In the genomic region with DNA sequence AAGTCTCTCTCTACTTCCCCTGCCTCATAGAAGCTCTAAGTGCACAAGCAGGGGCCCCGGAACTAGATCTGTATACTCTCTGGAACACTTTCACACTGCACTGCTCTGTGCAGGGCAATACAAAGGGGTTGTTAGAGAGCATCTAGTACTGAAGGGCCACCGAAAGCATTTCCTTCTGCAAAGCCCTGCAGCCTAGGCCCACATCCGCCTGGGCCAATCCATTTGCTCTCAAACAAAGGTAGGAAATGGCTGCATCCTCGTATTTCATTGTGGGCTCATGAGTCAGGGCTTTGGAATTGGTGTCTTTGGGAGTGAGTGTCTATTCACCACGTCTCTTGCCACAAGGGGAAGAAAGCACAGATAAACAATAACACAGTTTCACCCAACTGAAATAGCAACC, we compare ENCODE assay signal across 8 mouse cellular contexts.
DNase-seq lines count a peak whose midpoint lies in the region; ATAC-seq and TF ChIP-seq lines count a peak whose summit lies in the region.

No protein-coding gene starts in this region.

- TF ChIP-seq POLR2A in limb, embryonic 14.5 days (IDR thresholded peaks at IDR 0.05; ENCODE audit: borderline replicate concordance, extremely low read depth, insufficient read depth, insufficient read length) = no peak

- WGBS in heart, embryonic 12.5 days = 35% methylated on average over 5 of the region's 5 CpGs
- WGBS in limb, embryonic 14.5 days = 58% methylated on average over 5 of the region's 5 CpGs
- 48% methylated on average over 5 of the region's 5 CpGs for WGBS in stomach, embryonic 16.5 days

- H3K9me3 ChIP-seq in heart, embryonic 12.5 days (replicated peaks) = no peaks in the 10 kb centered on the region
- no peaks in the 10 kb centered on the region for H3K9me3 ChIP-seq in limb, embryonic 14.5 days (ENCODE audit: control insufficient read depth, low read length)
- no peaks in the 10 kb centered on the region for H3K9me3 ChIP-seq in stomach, embryonic 16.5 days (replicated peaks; ENCODE audit: control insufficient read depth, low read length)

- no peak overlapping the region for H3K4me3 ChIP-seq in C2C12 (ENCODE audit: insufficient read depth, poor library complexity, severe bottlenecking)
- H3K4me3 ChIP-seq in heart, embryonic 12.5 days = no peak overlapping the region
- no peak overlapping the region for H3K4me3 ChIP-seq in limb, embryonic 14.5 days (replicated peaks; ENCODE audit: low read length)
- H3K4me3 ChIP-seq in stomach, embryonic 16.5 days (replicated peaks; ENCODE audit: low read length) = no peak overlapping the region

- H3K27me3 ChIP-seq in C2C12 (ENCODE audit: control insufficient read depth, insufficient read depth, insufficient read length) = no peaks in the 10 kb centered on the region
- no peaks in the 10 kb centered on the region for H3K27me3 ChIP-seq in Patski
- H3K27me3 ChIP-seq in heart, embryonic 12.5 days (replicated peaks) = no peaks in the 10 kb centered on the region
- H3K27me3 ChIP-seq in limb, embryonic 14.5 days (ENCODE audit: control insufficient read depth, insufficient read depth, low read length) = no peaks in the 10 kb centered on the region
- no peaks in the 10 kb centered on the region for H3K27me3 ChIP-seq in stomach, embryonic 16.5 days (ENCODE audit: control insufficient read depth, insufficient read depth, low read length)

- peaks cover 95% of the 10 kb centered on the region for H3K79me2 ChIP-seq in C2C12 (ENCODE audit: control insufficient read depth, insufficient read depth)

- 0 out of 2 replicates have a peak overlapping the region, but pooled peaks have one; percentile 2 for H3K9ac ChIP-seq in heart, embryonic 12.5 days
- H3K9ac ChIP-seq in limb, embryonic 14.5 days (ENCODE audit: low read depth, low read length, severe bottlenecking) = no peak overlapping the region
- H3K9ac ChIP-seq in stomach, embryonic 16.5 days (ENCODE audit: low read length) = no peak overlapping the region

- DNase-seq in Patski (ENCODE audit: low read depth, low spot score) = peak; percentile 46
- DNase-seq in limb, embryonic 14.5 days (ENCODE audit: low spot score) = peak; percentile 34
- no peak for DNase-seq in cerebellum, adult 8-10 months
- no peak for DNase-seq in spleen, postnatal 36 days (ENCODE audit: low spot score in 2 of 2)
- DNase-seq in left cerebral cortex, adult 9 months (ENCODE audit: low spot score in 2 of 2) = no peak

- no peak overlapping the region for H3K4me2 ChIP-seq in heart, embryonic 12.5 days
- H3K4me2 ChIP-seq in limb, embryonic 14.5 days (replicated peaks; ENCODE audit: low read depth, low read length, severe bottlenecking) = no peak overlapping the region
- no peak overlapping the region for H3K4me2 ChIP-seq in stomach, embryonic 16.5 days (ENCODE audit: low read depth, low read length)

- peak; percentile 95 for ATAC-seq in Patski
- ATAC-seq in heart, embryonic 12.5 days (ENCODE audit: insufficient number of reproducible peaks, low FRiP score) = peak; percentile 76
- no peak for ATAC-seq in limb, embryonic 14.5 days (ENCODE audit: low FRiP score, low read depth)
- ATAC-seq in stomach, embryonic 16.5 days (ENCODE audit: insufficient read depth, low FRiP score) = no peak; the same call in 1 of the 2 replicates

- peaks cover 40% of the 10 kb centered on the region for H3K79me3 ChIP-seq in C2C12 (ENCODE audit: low read depth)

- H3K4me1 ChIP-seq in heart, embryonic 12.5 days (replicated peaks) = peaks cover 67% of the 10 kb centered on the region
- H3K4me1 ChIP-seq in limb, embryonic 14.5 days (ENCODE audit: control insufficient read depth, insufficient read depth, low read length) = peaks cover 35% of the 10 kb centered on the region
- peaks cover 55% of the 10 kb centered on the region for H3K4me1 ChIP-seq in stomach, embryonic 16.5 days (ENCODE audit: control insufficient read depth, insufficient read depth, low read length)

- H3K27ac ChIP-seq in heart, embryonic 12.5 days (ENCODE audit: poor library complexity, severe bottlenecking) = peak overlapping the region; percentile 52; the same call in 1 of the 2 replicates
- 0 out of 2 replicates have a peak overlapping the region, but pooled peaks have one; percentile 1 for H3K27ac ChIP-seq in limb, embryonic 14.5 days (replicated peaks; ENCODE audit: low read depth, low read length)
- H3K27ac ChIP-seq in stomach, embryonic 16.5 days (ENCODE audit: low read length) = peak overlapping the region; percentile 44

- H3ac ChIP-seq in C2C12 (ENCODE audit: control insufficient read depth, insufficient read length, low read depth) = no peak overlapping the region

- TF ChIP-seq CTCF in C2C12 (IDR thresholded peaks at IDR 0.05; ENCODE audit: control insufficient read depth, insufficient read depth, insufficient read length) (no peak), Patski (IDR thresholded peaks at IDR 0.05) (no peak)

- POLR2A ChIA-PET in Patski (lab: Charles Lee) = no interaction called here

- in situ Hi-C loops in Patski (cut with MboI; ENCODE audit: low pct_unique_long_range_greater_than_20kb) = no loop called here

- CTCF ChIA-PET in Patski (lab: Charles Lee) = interaction anchor here (1.0 to 1.4 kb wide), 2 partner anchors 17 to 37 kb away, joined by 3 to 4 read pairs; no protein-coding TSS in a partner anchor

- no peaks in the 10 kb centered on the region for H3K36me3 ChIP-seq in C2C12 (ENCODE audit: control insufficient read depth, insufficient read depth)
- no peaks in the 10 kb centered on the region for H3K36me3 ChIP-seq in heart, embryonic 12.5 days
- H3K36me3 ChIP-seq in limb, embryonic 14.5 days (ENCODE audit: control insufficient read depth, insufficient read depth, low read length) = peaks cover 2% of the 10 kb centered on the region; the same call in 1 of the 2 replicates
- no peaks in the 10 kb centered on the region for H3K36me3 ChIP-seq in stomach, embryonic 16.5 days (ENCODE audit: control insufficient read depth, insufficient read depth, low read length)

TF ChIP-seq in C2C12, 6 proteins besides CTCF, POLR2A, EP300 and RAD21:
- TF ChIP-seq MAX (IDR thresholded peaks at IDR 0.05) (peak; percentile 50), MYOD1 (IDR thresholded peaks at IDR 0.05; ENCODE audit: control insufficient read depth, insufficient read length, low read depth) (no peak), USF1 (IDR thresholded peaks at IDR 0.05; ENCODE audit: low read depth) (no peak), CEBPB (IDR thresholded peaks at IDR 0.05; ENCODE audit: low read depth) (no peak), FOSL1 (IDR thresholded peaks at IDR 0.05; ENCODE audit: insufficient read depth, low read length, poor library complexity, severe bottlenecking) (peak; percentile 77), MYOG (IDR thresholded peaks at IDR 0.05; ENCODE audit: control insufficient read depth, extremely low read depth, insufficient read length) (no peak)

Comparison
In these comparisons a context has a peak if more than half of its experiments do, and no peak if none do; other contexts are left out.
1. ATAC-seq: peak in Patski (single experiment) and heart, embryonic 12.5 days (single experiment); none in limb, embryonic 14.5 days (single experiment) and stomach, embryonic 16.5 days (single experiment).
2. DNase-seq: peak in Patski (single experiment) and limb, embryonic 14.5 days (single experiment); none in cerebellum, adult 8-10 months (single experiment), spleen, postnatal 36 days (0 of 2) and left cerebral cortex, adult 9 months (0 of 2).
3. H3K27ac ChIP-seq: peak in every context shown above with its lines; median percentile 52 in heart, embryonic 12.5 days; 44 in stomach, embryonic 16.5 days; 1 in limb, embryonic 14.5 days.